Mouse (Mus musculus) heart, adult 8-10 months (tissue): ENCODE measurements around the gene Zmym1. TPM values are rescaled to one million over a fixed set of nuclear protein-coding genes. Genes with fewer than 3 reads are reported as not detected.
"Not testable (repeated sequence)": the region's sequence is repeated elsewhere in the genome, so short reads cannot be mapped to it uniquely, and the experiment has no call there.

Experiments used
- DNase-seq: peaks from one replicate; pipeline ENCODE4 v3.0.0; 2022; ENCODE audit warnings: low spot score
- total RNA-seq, 4 experiments: library from RNA; stranded (reverse); gene quantifications; 2 replicates each; pipeline ENCODE4 v1.2.4; 2022

Gene Zmym1
- total RNA-seq: 1 to 10 TPM; 3.6 to 7.3 (median 5.7) TPM

DNA sequence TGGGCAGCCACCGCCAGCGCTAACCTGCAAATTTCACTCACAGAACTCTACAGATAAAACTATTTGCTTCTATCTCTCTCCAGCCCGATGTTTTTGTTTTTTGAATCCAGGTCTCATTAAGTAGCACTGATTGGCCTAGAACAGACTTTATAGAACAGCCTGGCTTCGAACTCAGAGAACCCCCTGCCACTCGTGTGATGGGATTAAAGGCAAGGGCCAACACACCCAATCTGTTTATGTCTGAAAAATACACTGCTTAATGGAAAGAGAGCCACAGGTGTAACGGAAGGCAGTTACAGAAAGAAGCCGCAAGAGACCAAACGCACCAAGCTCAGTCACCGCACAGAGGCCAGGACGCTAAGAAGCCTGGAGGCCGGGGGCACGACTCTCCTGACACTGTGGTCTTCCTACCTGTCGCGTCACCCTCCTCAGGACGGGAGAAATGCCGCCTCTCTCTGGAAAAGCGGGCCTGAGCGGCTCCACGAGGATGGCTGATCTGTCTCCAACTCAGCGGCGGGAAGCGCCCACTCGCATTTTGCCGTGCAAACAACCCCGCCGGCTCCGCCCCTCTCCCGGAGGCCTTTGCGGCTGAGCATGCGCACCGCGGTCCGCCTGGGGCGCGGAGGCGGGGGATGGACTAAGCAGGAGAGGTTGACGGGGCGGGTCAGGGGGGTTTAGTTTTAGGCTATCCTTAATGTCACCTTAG is at the start of gene Zmym1:
Zmym1 (minus strand) TSS at position 568 of the 706 bp plus-strand sequence.
- DNase-seq: peak; percentile 88

DNA sequence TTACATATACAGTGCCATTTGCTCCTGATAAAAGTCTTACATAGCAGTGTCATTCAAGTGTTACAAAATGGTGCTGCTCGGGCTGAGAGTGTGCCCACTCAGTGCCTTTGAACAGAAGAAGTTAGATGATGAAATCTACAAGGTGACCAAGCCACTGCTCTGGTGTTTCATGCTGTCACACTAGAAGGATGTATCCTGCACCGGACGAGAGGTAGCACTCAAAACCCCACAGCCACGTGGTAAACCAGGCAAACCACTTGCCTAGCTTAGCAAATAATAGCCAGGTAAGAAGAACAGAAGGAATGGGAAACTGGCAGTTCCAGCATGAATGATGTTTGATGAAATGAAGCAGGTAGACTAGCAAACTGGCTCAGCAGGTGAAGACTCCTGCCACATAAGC is 49.6 kb upstream of the Zmym1 start:
- no peak for DNase-seq

DNA sequence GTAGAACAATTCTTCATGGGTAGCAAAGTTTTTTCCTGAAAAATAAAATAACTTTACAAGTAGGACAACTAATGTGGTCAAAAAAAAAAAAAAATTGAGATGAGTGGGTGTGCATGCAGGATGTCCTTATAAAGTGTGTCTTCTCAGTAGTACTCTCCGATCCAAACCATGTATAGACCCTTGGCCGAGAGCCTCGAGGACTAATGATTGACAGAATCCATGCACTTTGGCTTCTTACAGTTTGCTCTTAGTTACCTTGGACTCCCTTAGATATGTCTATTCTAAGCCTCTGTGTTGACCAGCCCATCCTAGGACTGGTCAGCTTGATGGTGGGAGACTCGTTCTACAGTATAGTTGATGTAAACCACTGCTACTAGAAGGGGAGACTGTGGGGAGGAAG is 46.6 kb upstream of the Zmym1 start:
- no peak for DNase-seq

DNA sequence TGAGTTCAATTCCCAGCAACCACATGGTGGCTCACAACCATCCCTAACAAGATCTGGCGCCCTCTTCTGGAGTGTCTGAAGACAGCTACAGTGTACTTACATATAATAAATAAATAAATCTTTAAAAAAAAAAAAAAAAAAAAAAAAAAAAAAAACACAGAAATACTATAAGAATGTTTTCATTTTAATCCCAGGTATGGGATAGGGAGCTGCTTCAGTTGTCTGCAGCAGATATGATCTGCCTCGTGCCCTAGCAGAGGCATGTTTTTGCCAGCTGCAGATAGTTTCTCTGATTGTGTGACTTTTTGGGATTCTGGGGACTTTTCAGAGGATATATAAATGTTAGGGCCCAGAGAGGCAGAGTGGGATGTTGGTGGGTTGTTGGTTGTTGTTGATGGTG is 38.6 kb upstream of the Zmym1 start:
- not testable (repeated sequence) for DNase-seq

DNA sequence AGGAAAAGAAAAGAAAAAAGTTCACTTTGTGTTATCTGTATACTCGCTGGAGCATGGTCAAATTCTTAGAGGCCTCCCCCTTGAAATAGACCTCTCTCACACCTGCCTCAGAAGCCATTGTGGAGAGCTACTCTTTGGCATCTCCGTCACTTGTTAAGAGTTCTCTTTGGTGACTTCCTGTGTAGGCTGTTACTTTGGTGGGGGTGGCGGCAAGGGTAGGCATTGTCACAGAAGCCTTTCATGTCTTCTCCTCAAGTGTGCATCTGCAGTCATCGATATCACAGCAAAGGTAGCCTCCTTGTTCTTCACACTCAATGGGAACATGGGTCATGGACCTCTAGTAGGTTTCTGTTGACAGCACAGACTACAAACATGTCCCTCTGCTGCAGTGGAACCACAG is 34.1 kb upstream of the Zmym1 start:
- no peak for DNase-seq

DNA sequence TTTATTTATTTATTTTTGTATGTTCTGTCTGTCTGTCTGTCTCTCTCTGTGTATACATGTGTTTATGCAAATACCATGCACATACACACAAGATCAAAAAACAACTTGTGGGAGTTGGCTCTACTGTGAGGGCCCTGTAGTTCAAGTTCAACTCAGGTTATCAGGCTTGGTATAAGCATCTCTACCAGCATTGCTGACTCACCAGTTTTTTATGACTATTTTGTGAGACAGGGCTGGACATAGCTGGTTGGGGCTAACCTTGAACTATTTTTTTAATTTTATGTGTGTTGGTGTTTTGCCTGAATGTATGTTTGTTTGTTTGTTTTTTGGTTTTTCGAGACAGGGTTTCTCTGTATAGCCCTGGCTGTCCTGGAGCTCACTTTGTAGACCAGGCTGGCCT is 30.2 kb upstream of the Zmym1 start:
- no peak for DNase-seq

GRCm38 (mm10) chr4:127085761-127086160 is 24.8 kb upstream of the Zmym1 start:
- DNase-seq: no peak

GRCm38 (mm10) chr4:127083131-127083530 is 22.2 kb upstream of the Zmym1 start:
- no peak for DNase-seq

- DNase-seq: no peak
Measured at GRCm38 (mm10) chr4:127080806-127081205, 19.9 kb upstream of the Zmym1 start.

- DNase-seq: peak; percentile 96
Measured at GRCm38 (mm10) chr4:127076875-127077548, 16.1 kb upstream of the Zmym1 start, which contains the start of gene Zmym6. Zmym6 (plus strand) TSS chr4:127077383.

- DNase-seq: no peak
Measured at GRCm38 (mm10) chr4:127074915-127075314, 14.0 kb upstream of the Zmym1 start.

DNA sequence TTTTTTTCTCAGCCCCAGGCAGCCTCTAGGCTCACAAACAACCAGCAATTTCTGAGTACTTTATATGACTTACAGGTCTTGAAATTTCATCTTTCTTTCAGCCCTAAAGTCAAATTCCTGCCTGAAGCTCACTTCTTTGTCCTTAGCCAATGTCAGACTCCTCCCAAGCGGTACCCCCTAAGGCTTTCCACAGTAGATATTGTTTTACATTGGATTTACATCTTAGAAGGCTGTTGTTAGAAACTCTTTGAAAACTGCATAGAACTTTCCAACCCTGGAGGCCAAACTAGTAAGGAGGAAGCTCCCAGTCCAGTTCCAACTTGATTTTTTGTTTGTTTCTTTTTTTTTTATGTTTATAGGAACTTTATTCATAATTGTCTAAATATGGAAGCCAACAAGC is 3.1 kb upstream of the Zmym1 start:
- no peak for DNase-seq

GRCm38 (mm10) chr4:127054522-127055198 is 6.3 kb downstream of the Zmym1 start:
- DNase-seq: no peak

DNA sequence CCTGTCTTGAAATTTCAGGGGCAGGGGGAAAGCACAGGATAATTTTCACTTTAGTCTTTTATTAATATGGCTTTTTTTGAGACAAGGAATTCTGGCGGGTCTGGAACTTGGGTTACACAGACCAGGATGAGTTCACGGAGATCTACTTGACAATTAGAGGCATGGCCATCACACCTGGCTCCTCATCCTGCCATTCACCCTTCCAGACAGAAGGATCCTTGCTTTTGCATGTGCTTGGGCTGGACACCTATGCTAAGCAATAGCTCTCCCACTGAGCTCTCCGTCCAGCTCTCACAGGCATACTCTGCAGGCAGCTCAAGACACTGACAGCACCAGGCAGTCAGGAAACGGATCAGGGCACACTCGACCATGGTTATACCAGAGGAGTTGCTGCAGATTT is 7.9 kb downstream of the Zmym1 start:
- no peak for DNase-seq

DNA sequence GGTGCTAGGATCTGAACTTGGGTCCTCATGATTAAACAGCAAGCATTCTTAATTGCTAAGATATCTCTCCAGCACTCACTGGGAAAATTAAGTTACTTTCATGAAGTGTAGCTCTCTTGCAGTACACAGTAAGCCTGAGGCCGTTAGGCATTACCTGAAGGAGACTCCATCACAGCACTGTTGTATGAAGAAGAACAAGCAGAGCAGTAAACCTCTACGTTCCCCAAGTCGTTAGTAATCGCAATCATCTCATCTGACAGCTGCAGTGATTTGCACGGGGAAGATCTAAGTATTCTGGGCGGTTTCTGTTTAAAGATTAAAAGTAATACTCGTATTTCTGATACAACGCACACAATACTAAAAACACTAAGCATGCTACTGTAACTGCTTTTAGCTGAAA is 9.8 kb downstream of the Zmym1 start:
- no peak for DNase-seq

- no peak for DNase-seq
Measured at GRCm38 (mm10) chr4:127043540-127043939, 17.4 kb downstream of the Zmym1 start.

- DNase-seq: no peak
Measured at GRCm38 (mm10) chr4:127039871-127040483, 21.0 kb downstream of the Zmym1 start.

DNA sequence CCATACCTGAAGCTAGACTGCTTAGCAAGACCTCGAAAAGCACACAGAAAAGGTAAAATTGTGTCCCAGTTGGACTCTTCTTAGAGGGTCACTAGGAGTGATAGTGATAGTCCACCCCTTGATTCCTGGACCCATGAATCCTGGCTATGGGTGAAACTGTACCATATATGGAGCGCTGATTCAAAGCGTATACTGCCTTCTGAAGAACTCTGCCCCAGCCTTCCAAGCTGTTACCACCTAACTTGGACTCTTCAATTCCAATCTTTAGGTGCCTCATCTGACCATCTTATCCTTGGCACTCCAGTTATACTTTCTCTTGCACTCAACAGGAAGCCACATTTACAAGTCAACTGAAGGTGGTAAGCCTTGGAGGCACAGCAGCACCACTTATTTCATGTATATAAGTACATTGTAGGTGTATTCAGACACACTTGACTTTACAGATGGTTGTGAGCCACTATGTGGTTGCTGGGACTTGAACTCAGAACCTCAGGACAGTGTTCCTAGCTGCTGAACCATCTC is 22.1 kb downstream of the Zmym1 start:
- DNase-seq: no peak

- DNase-seq: no peak
Measured at GRCm38 (mm10) chr4:127037908-127038827, 22.8 kb downstream of the Zmym1 start.

- DNase-seq: no peak
Measured at GRCm38 (mm10) chr4:127037158-127037557, 23.8 kb downstream of the Zmym1 start.
